Mouse (Mus musculus) small intestine, adult 2 months (tissue): ENCODE measurements around the gene Cdc37l1.

Experiments
- CTCF ChIP-seq: fragments of 200-500 bp; IDR thresholded peaks from 2 replicates; pipeline ENCODE4 v1.5.1; 2012; ENCODE audit warnings: low read depth, mild to moderate bottlenecking, control low read depth, inconsistent platforms, low read length, moderate library complexity, mixed read lengths; ENCODE audit not compliant: insufficient replicate concordance, insufficient read length; ENCODE audit errors: extremely low read depth
- POLR2A ChIP-seq: fragments of 200-500 bp; IDR thresholded peaks from 2 replicates; pipeline ENCODE4 v1.6.1; 2012; ENCODE audit warnings: low read depth, mild to moderate bottlenecking, control low read depth, inconsistent platforms, low read length, moderate library complexity

GRCm38 (mm10) chr19:29032662-29033061 is 42.5 kb downstream of the Cdc37l1 start:
- no peak for TF ChIP-seq CTCF
- no peak for TF ChIP-seq POLR2A
